In the genomic region with DNA sequence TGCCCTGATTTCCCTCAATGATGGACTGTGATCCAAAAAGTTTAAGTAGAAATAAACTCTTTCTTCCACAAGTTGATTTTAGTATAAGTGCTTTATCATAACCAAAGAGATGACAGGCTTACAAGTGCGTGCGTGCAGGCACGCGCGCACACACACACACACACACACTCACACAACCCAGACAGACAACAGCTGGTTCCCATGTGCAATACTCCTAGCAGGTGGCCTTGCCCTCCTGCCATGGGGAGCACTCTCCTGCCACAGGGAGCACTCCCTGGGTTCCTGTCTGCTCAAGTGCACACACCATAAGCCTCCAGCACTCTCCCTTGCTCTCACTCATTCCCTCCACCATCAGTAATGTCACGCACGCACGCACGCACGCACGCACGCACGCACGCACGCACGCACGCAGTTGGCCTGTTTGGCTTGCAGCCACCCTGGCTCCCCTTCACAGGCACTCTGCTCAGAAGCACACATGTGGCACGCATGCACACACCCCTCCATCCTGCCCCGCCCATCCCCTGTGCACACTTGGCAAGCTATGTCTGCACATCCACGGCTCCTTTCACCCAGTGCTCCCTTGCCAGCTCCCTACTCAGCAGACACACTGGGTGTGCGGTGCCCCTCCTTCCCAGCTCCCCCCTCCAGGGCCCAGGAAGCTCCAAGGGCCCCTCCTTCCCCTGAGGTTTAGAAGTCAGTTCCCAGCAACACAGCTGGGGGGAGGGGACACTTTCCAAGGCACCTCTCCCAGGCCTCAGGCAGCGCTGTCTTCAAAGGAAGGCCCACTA, we compare ENCODE assay signal across 9 mouse cellular contexts. TPM values are rescaled to one million over a fixed set of nuclear protein-coding genes. Genes with fewer than 3 reads are reported as not detected.
A peak's percentile ranks its signal among the peaks of the same experiment; 100 is the strongest.
DNase-seq lines count a peak whose midpoint lies in the region; ATAC-seq lines count a peak whose summit lies in the region.
"Had no signal": no experiment of that assay in that cellular context is flagged by ENCODE, and none has a peak within 500 bp of the region (broad histone marks: within the 10 kb centered on the region; RNA-seq: fewer than 3 reads in every experiment).

No protein-coding gene starts in this region.

- peak; percentile 60 for DNase-seq in adrenal gland, postnatal 14 days
- no peak for DNase-seq in adrenal gland, postnatal 4 days (ENCODE audit: low spot score in 2 of 2)
- no peak for DNase-seq in neural tube, embryonic 11.5 days (ENCODE audit: low spot score)
- DNase-seq in neural tube, embryonic 10.5 days (ENCODE audit: extremely low spot score, low spot score): no peak
- DNase-seq in layer of hippocampus, postnatal 36 days: no peak
- DNase-seq in cerebellum, adult 18-20 months: no peak

- no peaks in the 10 kb centered on the region for H3K36me3 ChIP-seq in neural tube, embryonic 11.5 days (ENCODE audit: control insufficient read depth, insufficient read depth, low read length)
- H3K36me3 ChIP-seq in intestine, embryonic 16.5 days (ENCODE audit: control insufficient read depth, insufficient read depth, low read length): no peaks in the 10 kb centered on the region
- 0 out of 2 replicates have a peak, but pooled peaks cover 2% of the 10 kb centered on the region for H3K36me3 ChIP-seq in stomach, embryonic 15.5 days

- H3K4me1 ChIP-seq in neural tube, embryonic 11.5 days (ENCODE audit: control insufficient read depth, insufficient read depth, low read length): peaks cover 87% of the 10 kb centered on the region
- peaks cover 81% of the 10 kb centered on the region for H3K4me1 ChIP-seq in intestine, embryonic 16.5 days (ENCODE audit: control insufficient read depth, insufficient read depth, low read length)
- H3K4me1 ChIP-seq in stomach, embryonic 15.5 days: peaks cover 84% of the 10 kb centered on the region

- peak overlapping the region; percentile 82 for H3K27ac ChIP-seq in neural tube, embryonic 11.5 days (ENCODE audit: low read depth, low read length)
- peak overlapping the region; percentile 44 for H3K27ac ChIP-seq in intestine, embryonic 16.5 days (ENCODE audit: low read length)
- H3K27ac ChIP-seq in stomach, embryonic 15.5 days: peak overlapping the region; percentile 2; the same call in 1 of the 2 replicates
- H3K27ac ChIP-seq: liver, embryonic 14.5 days had no signal

- H3K9ac ChIP-seq in neural tube, embryonic 11.5 days (ENCODE audit: low read length): peak overlapping the region; percentile 22
- 0 out of 2 replicates have a peak overlapping the region, but pooled peaks have one; percentile 22 for H3K9ac ChIP-seq in intestine, embryonic 16.5 days (ENCODE audit: low read depth, low read length)
- H3K9ac ChIP-seq in stomach, embryonic 15.5 days: no peak overlapping the region
- H3K9ac ChIP-seq: liver, embryonic 14.5 days had no signal

- H3K9me3 ChIP-seq in neural tube, embryonic 11.5 days (ENCODE audit: control insufficient read depth, low read length): no peaks in the 10 kb centered on the region
- no peaks in the 10 kb centered on the region for H3K9me3 ChIP-seq in intestine, embryonic 16.5 days (ENCODE audit: control insufficient read depth, low read length)
- H3K9me3 ChIP-seq in stomach, embryonic 15.5 days: no peaks in the 10 kb centered on the region

- ATAC-seq in neural tube, embryonic 11.5 days (ENCODE audit: insufficient read depth, low FRiP score, low TSS enrichment): no peak
- no peak for ATAC-seq in intestine, embryonic 16.5 days
- no peak for ATAC-seq in stomach, embryonic 15.5 days (ENCODE audit: insufficient read depth, low FRiP score, low read depth)

- H3K4me2 ChIP-seq in neural tube, embryonic 11.5 days (ENCODE audit: low read depth): no peak overlapping the region; the same call in 1 of the 2 replicates
- no peak overlapping the region for H3K4me2 ChIP-seq in intestine, embryonic 16.5 days (ENCODE audit: low read depth, low read length)
- H3K4me2 ChIP-seq in stomach, embryonic 15.5 days: peak overlapping the region; percentile 43; the same call in 1 of the 2 replicates

- 72% methylated on average over 22 of the region's 22 CpGs for WGBS in neural tube, embryonic 11.5 days
- 64% methylated on average over 22 of the region's 22 CpGs for WGBS in intestine, embryonic 16.5 days
- 64% methylated on average over 22 of the region's 22 CpGs for WGBS in stomach, embryonic 15.5 days

- H3K27me3 ChIP-seq in neural tube, embryonic 11.5 days (ENCODE audit: control insufficient read depth, insufficient read depth, low read length): no peaks in the 10 kb centered on the region
- H3K27me3 ChIP-seq in intestine, embryonic 16.5 days (replicated peaks; ENCODE audit: control insufficient read depth, insufficient read depth, low read length): no peaks in the 10 kb centered on the region
- H3K27me3 ChIP-seq in stomach, embryonic 15.5 days (replicated peaks): no peaks in the 10 kb centered on the region

- no peak overlapping the region for H3K4me3 ChIP-seq in neural tube, embryonic 11.5 days (ENCODE audit: low read depth, low read length)
- no peak overlapping the region for H3K4me3 ChIP-seq in intestine, embryonic 16.5 days (ENCODE audit: low read length)
- no peak overlapping the region for H3K4me3 ChIP-seq in stomach, embryonic 15.5 days (replicated peaks)

RNA-seq across cellular contexts. Expression of a gene that starts 22.4 kb away (rescaled TPM):
- 165 and 192 TPM in 2 replicates for total RNA-seq in adrenal gland, postnatal 14 days (2021)
- 100 to 1,000 TPM; 240 to 243 TPM for total RNA-seq in adrenal gland, postnatal 4 days (2021)
- 23.6 and 24.3 TPM in 2 replicates for polyA plus RNA-seq in neural tube, embryonic 11.5 days (2014; fragmentation: Nextera tagmentation; extraction: Ambion mirVana)
- 13.1 and 14.4 TPM in 2 replicates for polyA plus RNA-seq in intestine, embryonic 16.5 days (2015; fragmentation: Nextera tagmentation; extraction: Ambion mirVana)
- polyA plus RNA-seq in stomach, embryonic 15.5 days (2015; fragmentation: Nextera tagmentation; extraction: Ambion mirVana): 26.7 and 32.5 TPM in 2 replicates
- 100 to 1,000 TPM; 266 to 300 TPM for total RNA-seq in layer of hippocampus, postnatal 36 days (2021)

Comparison
In these comparisons a context has a peak if more than half of its experiments do, and no peak if none do; other contexts are left out.
1. H3K27ac ChIP-seq: peak in every context shown above with its lines; median percentile 82 in neural tube, embryonic 11.5 days; 44 in intestine, embryonic 16.5 days; 2 in stomach, embryonic 15.5 days.